Mouse (Mus musculus) C3H10T1/2 (cell line): ENCODE results near the gene Rhox2h. TPM values are rescaled to one million over a fixed set of nuclear protein-coding genes. Genes with fewer than 3 reads are reported as not detected.

Experiments used
- polyA plus RNA-seq, 2 experiments: library from polyadenylated mRNA; unstranded; fragments of >200 nt; fragmentation: generic; extraction: Trizol; gene quantifications; one replicate each; pipeline ENCODE4 v1.2.1; 2012; ENCODE audit warnings: missing spikeins in 2 of 2

The Rhox2h gene
- under 1 TPM in 1 of 2 experiments, not detected in 1; 0.04 TPM for polyA plus RNA-seq

GRCm38 (mm10) chrX:37673177-37673576, at the start of gene Rhox2h:
Gene Rhox2h, minus strand, starts transcription at chrX:37673277.

GRCm38 (mm10) chrX:37668664-37669063, 4.4 kb downstream of the Rhox2h start, which contains the start of gene Rhox3h:
Gene Rhox3h, minus strand, starts transcription at chrX:37668764.

GRCm38 (mm10) chrX:37651227-37651626, 21.9 kb downstream of the Rhox2h start, which contains the start of gene Rhox4g:
Gene Rhox4g, minus strand, starts transcription at chrX:37651327.

GRCm38 (mm10) chrX:37643370-37643769, 29.7 kb downstream of the Rhox2h start, which contains the start of gene Rhox2g:
Gene Rhox2g, minus strand, starts transcription at chrX:37643470.

GRCm38 (mm10) chrX:37628512-37628911, 44.6 kb downstream of the Rhox2h start, which contains the start of gene Rhox3g:
Gene Rhox3g, minus strand, starts transcription at chrX:37628612.

Other genes starting within 250 kb of the Rhox2h start
- gene Rhox4b, start 240.8 kb downstream of the Rhox2h start, polyA plus RNA-seq: not detected
- gene Rhox2c, start 219.6 kb downstream of the Rhox2h start, polyA plus RNA-seq: not detected
- not detected for gene Rhox3c, start 214.7 kb downstream of the Rhox2h start, polyA plus RNA-seq
- gene Rhox4c, start 192.9 kb downstream of the Rhox2h start, polyA plus RNA-seq: not detected
- gene Rhox2d, start 179.8 kb downstream of the Rhox2h start, polyA plus RNA-seq: not detected
- gene Rhox4d, start 158.9 kb downstream of the Rhox2h start, polyA plus RNA-seq: not detected
- not detected for gene Rhox2e, start 142.8 kb downstream of the Rhox2h start, polyA plus RNA-seq
- gene Rhox3e, start 131.3 kb downstream of the Rhox2h start, polyA plus RNA-seq: not detected
- gene Rhox4e, start 115.9 kb downstream of the Rhox2h start, polyA plus RNA-seq: not detected
- not detected for gene Rhox2f, start 101.9 kb downstream of the Rhox2h start, polyA plus RNA-seq
- not detected for gene Rhox3f, start 92.3 kb downstream of the Rhox2h start, polyA plus RNA-seq
- not detected for gene Rhox4f, start 65.6 kb downstream of the Rhox2h start, polyA plus RNA-seq
- gene Rhox3g, start 44.7 kb downstream of the Rhox2h start, polyA plus RNA-seq: not detected
- not detected for gene Rhox2g, start 29.8 kb downstream of the Rhox2h start, polyA plus RNA-seq
- gene Rhox4g, start 21.9 kb downstream of the Rhox2h start, polyA plus RNA-seq: not detected
- not detected for gene Rhox3h, start 4.5 kb downstream of the Rhox2h start, polyA plus RNA-seq
- 1 to 10 TPM; 3.4 to 8.1 TPM for gene Rhox5, start 131.6 kb upstream of the Rhox2h start, polyA plus RNA-seq
- not detected for gene Rhox6, start 153.6 kb upstream of the Rhox2h start, polyA plus RNA-seq
- not detected for gene Rhox7a, start 158.4 kb upstream of the Rhox2h start, polyA plus RNA-seq
- gene Rhox8, start 205.7 kb upstream of the Rhox2h start, polyA plus RNA-seq: not detected
- not detected for gene Rhox7b, start 224.0 kb upstream of the Rhox2h start, polyA plus RNA-seq
- not detected for gene Rhox9, start 228.5 kb upstream of the Rhox2h start, polyA plus RNA-seq